In the genomic region with DNA sequence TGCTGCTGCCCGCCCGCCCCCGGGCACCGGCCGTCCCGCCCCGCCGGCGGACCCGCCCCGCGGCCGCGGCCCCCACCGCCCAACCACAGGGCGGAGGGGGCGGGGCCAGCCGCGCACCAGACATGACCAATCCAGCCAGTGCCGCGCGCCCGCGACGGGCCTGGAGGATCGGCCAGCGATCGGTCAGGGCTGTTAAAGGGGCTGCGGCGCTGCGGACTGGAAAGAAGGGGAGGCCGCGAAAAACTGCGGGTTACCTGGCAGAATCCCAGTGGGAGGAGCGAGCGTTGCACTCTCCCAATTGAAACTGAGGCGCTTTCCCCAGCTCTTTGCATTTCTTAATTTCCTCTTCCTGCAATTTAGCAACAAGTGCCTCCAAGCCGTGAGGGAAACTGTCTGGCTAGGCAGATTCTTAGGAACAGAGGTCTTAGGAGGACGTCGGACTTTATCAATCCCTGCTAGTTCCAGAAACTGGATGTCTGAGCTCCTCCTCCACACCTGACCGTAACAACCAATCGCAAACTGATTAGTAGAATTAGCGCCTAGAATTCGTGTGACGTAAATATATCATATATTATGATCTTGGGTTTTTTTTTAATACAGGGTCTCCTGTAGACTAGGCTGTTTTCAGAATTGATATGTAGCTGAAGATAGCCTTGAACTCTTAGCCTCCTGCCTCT, we compare ENCODE assay signal across 8 mouse cellular contexts. TPM values are rescaled to one million over a fixed set of nuclear protein-coding genes. Genes with fewer than 3 reads are reported as not detected.
DNase-seq lines count a peak whose midpoint lies in the region; ATAC-seq lines count a peak whose summit lies in the region.

A gene (minus strand): TSS at position 463 of the 677 bp plus-strand sequence.

- H3K9me3 ChIP-seq in heart, embryonic 13.5 days: no peaks in the 10 kb centered on the region
- H3K9me3 ChIP-seq in liver, embryonic 12.5 days (replicated peaks): no peaks in the 10 kb centered on the region
- no peaks in the 10 kb centered on the region for H3K9me3 ChIP-seq in stomach, embryonic 16.5 days (replicated peaks; ENCODE audit: control insufficient read depth, low read length)

- peak within 1 kb of the TSS; percentile 92 for H3K4me3 ChIP-seq in heart, embryonic 13.5 days
- peak within 1 kb of the TSS; percentile 95 for H3K4me3 ChIP-seq in liver, embryonic 12.5 days
- H3K4me3 ChIP-seq in stomach, embryonic 16.5 days (replicated peaks; ENCODE audit: low read length): peak within 1 kb of the TSS; percentile 94

- H3K4me2 ChIP-seq in heart, embryonic 13.5 days: peak within 1 kb of the TSS; percentile 78
- peak within 1 kb of the TSS; percentile 91 for H3K4me2 ChIP-seq in liver, embryonic 12.5 days
- H3K4me2 ChIP-seq in stomach, embryonic 16.5 days (ENCODE audit: low read depth, low read length): peak within 1 kb of the TSS; percentile 60

- peak; percentile 85 for ATAC-seq in erythroid progenitor cell, adult 5-6 weeks (replicated peaks; ENCODE audit: low FRiP score, poor library complexity, severe bottlenecking)
- ATAC-seq in heart, embryonic 13.5 days (ENCODE audit: extremely low read depth, insufficient number of reproducible peaks, low FRiP score, low TSS enrichment): peak; percentile 92
- peak; percentile 95 for ATAC-seq in liver, embryonic 12.5 days
- ATAC-seq in stomach, embryonic 16.5 days (ENCODE audit: insufficient read depth, low FRiP score): peak; percentile 96

- H3K9ac ChIP-seq in heart, embryonic 13.5 days: peak within 1 kb of the TSS; percentile 97
- peak within 1 kb of the TSS; percentile 96 for H3K9ac ChIP-seq in liver, embryonic 12.5 days
- H3K9ac ChIP-seq in stomach, embryonic 16.5 days (ENCODE audit: low read length): peak within 1 kb of the TSS; percentile 91

- H3K36me3 ChIP-seq in heart, embryonic 13.5 days: no peaks in the 10 kb centered on the region
- H3K36me3 ChIP-seq in liver, embryonic 12.5 days: no peaks in the 10 kb centered on the region
- H3K36me3 ChIP-seq in stomach, embryonic 16.5 days (ENCODE audit: control insufficient read depth, insufficient read depth, low read length): no peaks in the 10 kb centered on the region

- H3K27me3 ChIP-seq in heart, embryonic 13.5 days (replicated peaks): no peaks in the 10 kb centered on the region
- H3K27me3 ChIP-seq in liver, embryonic 12.5 days (replicated peaks): no peaks in the 10 kb centered on the region
- no peaks in the 10 kb centered on the region for H3K27me3 ChIP-seq in stomach, embryonic 16.5 days (ENCODE audit: control insufficient read depth, insufficient read depth, low read length)

- under 1% methylated on average over 45 of the region's 45 CpGs for WGBS in heart, embryonic 13.5 days
- WGBS in liver, embryonic 12.5 days (ENCODE audit: insufficient replicate concordance): under 1% methylated on average over 45 of the region's 45 CpGs
- WGBS in stomach, embryonic 16.5 days: 0% methylated on average over 45 of the region's 45 CpGs

- DNase-seq in CD4-positive helper T cell, adult 2 months (ENCODE audit: low read depth, low spot score): peak; percentile 88
- DNase-seq in brain, embryonic 18.5 days (ENCODE audit: low read depth, low spot score): peak; percentile 92
- peak; percentile 99 for DNase-seq in kidney, postnatal 10 days
- DNase-seq in natural killer cell, adult 2 months (ENCODE audit: low spot score in 2 of 2): peak; percentile 87 to 90

- H3K27ac ChIP-seq in heart, embryonic 13.5 days (replicated peaks): peak within 1 kb of the TSS; percentile 94
- peak within 1 kb of the TSS; percentile 98 for H3K27ac ChIP-seq in liver, embryonic 12.5 days
- H3K27ac ChIP-seq in stomach, embryonic 16.5 days (ENCODE audit: low read length): peak within 1 kb of the TSS; percentile 90

- H3K4me1 ChIP-seq in heart, embryonic 13.5 days: peaks cover 52% of the 10 kb centered on the region
- peaks cover 45% of the 10 kb centered on the region for H3K4me1 ChIP-seq in liver, embryonic 12.5 days
- peaks cover 7% of the 10 kb centered on the region; the same call in 1 of the 2 replicates for H3K4me1 ChIP-seq in stomach, embryonic 16.5 days (ENCODE audit: control insufficient read depth, insufficient read depth, low read length)

RNA-seq across cellular contexts. Expression of the gene that starts here (rescaled TPM):
- 18.9 and 32.1 TPM in 2 replicates for total RNA-seq in erythroid progenitor cell, adult 5-6 weeks (2015; ENCODE audit: low replicate concordance)
- total RNA-seq in erythroid progenitor cell, adult 5-6 weeks (2017; ENCODE audit: low replicate concordance): 35.9 and 41.8 TPM in 2 replicates
- 12.3 and 13.1 TPM in 2 replicates for polyA plus RNA-seq in heart, embryonic 13.5 days (2015; fragmentation: Nextera tagmentation; extraction: Ambion mirVana)
- 11.3 and 11.7 TPM in 2 replicates for polyA plus RNA-seq in liver, embryonic 12.5 days (2016; fragmentation: Nextera tagmentation; extraction: Ambion mirVana)
- 13.1 and 15.2 TPM in 2 replicates for polyA plus RNA-seq in stomach, embryonic 16.5 days (2015; fragmentation: Nextera tagmentation; extraction: Ambion mirVana)

Comparison
In these comparisons a context has a peak if more than half of its experiments do, and no peak if none do; other contexts are left out.
1. Peak in every context shown above with its lines: DNase-seq, ATAC-seq, H3K4me3 ChIP-seq and H3K27ac ChIP-seq.